Mouse (Mus musculus) cerebellum, postnatal 25 days (tissue): ENCODE results near the gene Tada2a.

Source experiments
- DNase-seq, 2 experiments: peaks; one replicate each; pipeline ENCODE4 v3.0.0; 2021; ENCODE audit warnings: mixed read lengths in 2 of 2

Tada2a gene

DNA sequence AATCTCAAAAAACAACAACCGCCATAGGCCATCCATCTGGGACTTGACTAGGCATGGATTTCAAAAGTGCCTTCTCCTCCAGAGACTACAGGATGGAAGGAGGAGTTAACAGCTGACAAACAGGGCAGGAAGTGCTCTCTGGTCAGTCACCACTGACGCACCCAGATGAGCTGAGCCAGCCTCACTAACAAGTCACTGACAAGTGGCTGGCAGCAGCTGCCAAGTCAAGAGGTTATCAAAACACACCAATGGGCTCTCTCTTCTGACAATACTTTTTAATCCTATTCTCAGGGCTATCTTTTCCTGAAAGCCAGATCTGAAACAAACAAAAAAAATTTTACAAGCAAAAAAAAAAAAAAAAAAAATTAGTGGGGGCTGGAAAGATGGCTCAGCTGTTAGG lies 66.6 kb downstream of the Tada2a start:
- DNase-seq: no peak

DNA sequence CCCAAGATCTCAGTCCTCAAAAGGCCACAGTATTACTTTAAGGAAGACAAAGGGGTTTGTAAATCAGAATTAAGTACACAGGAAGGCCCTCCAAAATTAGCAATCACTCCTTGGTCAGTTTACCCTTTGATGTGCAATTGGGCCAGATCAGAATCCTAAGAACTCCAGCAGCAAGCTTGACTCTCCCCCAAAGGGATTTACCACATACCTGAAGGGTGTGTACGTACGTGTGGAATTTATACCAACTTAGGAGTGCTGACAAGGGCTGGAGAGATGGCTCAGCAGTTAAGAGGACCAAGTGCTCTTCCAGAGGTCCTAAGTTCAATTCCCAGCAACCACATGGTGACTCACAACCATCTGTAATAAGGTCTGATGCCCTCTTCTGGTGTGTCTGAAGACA lies 67.5 kb downstream of the Tada2a start:
- DNase-seq: no peak

DNA sequence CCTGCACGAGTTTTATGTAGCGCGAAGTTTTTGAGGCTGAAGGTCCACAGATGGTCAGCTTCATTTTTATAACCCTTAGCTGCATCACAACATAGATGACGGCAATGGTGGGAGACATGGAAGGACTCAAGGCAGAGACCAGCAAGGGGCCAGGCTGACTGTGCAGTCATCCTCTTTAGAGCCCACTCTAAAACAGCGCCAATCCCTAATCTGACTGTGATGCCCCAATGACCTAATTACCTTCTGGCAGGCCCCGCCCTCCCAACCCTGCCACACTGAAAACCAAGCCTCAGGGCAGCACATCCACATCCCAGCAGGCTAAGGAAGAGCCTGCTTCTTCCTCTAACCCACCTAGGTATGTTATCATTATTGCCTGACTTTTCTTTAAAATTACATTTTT lies 68.8 kb downstream of the Tada2a start:
- no peak for DNase-seq

DNA sequence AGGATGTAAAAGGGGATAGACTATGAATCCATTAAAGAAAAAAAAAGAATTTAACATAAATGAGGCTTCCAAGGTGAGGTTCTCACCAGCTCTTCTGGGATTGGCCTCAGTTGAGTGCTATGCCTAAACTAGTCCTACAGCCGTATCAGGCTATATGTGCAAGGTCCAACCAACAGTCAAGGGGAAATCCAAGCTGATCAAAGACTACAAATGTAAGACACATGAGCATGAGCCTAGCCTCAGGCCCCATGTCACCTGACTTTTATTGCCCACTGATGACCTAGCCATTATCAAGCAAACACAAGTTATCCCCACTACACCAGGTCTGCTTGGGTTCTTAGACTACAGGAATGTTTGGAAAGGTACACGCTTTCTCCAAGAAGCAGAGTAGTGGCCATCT lies 69.6 kb downstream of the Tada2a start:
- no peak for DNase-seq

DNA sequence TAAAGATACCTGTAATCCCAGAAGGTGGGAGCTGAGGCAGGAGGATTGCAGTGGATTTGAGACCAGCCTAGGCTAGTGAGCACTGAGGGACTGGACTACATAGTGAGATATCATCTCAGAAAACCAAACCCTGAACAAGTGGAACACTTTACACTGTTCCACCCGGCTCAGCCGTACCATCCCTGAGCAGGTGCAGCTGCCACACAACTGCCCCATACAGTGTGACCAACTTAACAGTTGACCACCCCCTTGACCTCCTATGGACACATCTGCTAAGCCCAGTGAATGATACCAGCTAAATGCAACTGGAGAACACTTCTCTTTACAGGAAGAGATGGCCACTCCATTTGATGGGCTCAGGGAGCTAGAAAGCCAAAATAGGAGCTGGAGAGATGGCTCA lies 72.0 kb downstream of the Tada2a start:
- DNase-seq: no peak

DNA sequence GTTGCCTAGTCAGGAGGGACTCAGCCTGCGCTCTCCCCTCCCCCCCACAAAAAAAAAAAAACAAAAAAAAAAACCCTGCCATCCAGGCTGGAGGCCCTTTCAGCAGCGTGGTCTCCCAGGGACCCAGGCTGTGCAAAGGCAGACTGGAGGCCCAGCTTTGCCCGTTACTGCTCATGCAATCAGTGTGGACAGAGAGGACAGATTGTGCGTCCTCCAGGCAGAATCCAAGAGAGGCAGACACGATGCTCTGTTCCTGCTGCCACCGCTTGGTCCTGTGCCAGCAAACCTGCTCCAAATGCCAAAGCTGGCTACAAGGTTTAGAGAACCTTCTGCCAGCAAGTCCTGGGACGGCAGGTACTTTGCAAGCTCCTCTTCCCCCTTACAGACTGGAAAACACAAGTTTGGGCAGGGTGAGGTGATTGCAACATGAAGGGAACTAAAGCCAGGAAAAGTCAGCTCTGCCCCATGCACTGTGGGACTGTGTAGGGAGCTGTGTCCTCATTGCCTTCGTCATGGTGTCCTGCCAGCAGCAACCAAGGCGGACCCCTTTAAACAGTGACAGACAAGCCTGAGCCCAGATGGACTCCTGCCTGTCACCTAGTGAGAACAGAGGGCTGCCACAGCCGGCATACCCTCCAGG lies 75.8 kb downstream of the Tada2a start:
- peak; percentile 95 to 98 for DNase-seq

DNA sequence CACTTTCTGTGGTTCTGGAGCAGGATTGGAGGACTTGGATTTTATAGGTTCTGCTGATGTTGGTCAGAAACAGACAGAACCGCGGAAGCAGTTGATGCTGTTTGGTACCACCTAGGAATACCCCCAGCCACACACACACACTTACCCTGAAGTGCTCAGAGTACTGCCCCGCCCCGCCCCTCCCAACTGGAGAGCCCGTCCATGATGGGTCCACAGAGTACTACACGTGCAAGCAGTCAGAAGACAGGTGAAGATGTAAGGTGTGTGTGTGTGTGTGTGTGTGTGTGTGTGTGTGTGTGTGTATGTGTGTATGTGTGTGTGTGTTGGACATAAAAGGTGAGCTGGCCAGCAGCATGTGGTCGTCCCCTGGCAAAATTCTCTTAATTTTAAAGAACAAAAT lies 76.3 kb downstream of the Tada2a start:
- no peak for DNase-seq

DNA sequence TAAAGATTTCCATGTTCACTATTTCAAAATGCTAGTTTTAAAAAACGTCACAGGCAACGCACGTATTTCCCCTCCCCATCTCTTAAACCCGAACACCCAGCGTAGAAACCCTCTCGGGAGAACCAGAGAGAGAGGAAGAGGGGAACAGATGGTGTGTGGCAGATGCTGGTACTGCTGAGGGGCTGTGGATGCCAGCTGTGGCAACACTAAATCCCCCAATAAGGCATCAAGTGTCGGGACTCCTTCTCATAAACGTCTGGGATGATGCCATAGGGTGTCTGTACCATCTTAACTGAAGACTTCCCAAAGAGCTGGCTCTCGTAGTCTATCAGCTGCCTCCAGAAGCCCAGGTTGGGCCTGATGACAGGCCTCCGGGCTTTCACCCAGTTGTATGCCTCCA lies 81.0 kb downstream of the Tada2a start:
- DNase-seq: no peak

DNA sequence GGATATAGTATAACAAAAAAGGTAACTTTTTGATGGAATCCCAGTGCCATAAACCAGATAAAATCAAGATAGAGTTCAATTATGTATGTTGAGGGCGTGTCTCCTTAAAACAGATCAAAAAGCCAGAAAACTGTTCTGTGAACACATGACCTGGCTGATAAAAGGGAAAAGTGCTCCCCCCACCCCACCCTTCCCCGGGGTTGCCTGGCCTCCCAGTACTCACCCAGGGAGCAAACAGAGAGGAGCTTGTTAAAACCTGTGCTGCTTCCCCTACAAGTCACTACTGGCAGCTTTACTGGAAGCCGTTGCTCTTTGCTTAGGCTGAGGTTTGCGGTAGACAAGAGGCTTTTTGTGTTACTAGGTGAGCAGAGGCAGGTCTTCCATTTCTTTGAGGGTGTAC lies 82.1 kb downstream of the Tada2a start:
- DNase-seq: no peak

DNA sequence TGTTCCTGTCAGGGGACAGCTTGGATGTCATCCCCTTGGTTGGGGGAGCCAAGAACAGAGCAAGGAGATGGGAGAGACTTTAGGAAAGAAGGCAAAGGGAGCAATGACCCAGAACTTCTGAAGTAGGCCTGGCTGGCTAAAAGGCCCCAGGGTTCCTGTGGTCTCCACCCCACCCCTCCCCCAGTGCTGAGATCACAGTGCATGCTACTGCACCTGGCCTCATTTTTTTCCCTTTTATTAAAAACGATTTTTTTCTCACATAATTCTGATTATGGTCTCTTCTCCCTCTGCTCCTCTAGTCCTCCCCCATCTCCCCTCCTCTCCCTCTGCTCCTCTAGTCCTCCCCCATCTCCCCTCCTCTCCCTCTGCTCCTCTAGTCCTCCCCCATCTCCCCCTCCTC lies 84.4 kb downstream of the Tada2a start:
- DNase-seq: no peak

DNA sequence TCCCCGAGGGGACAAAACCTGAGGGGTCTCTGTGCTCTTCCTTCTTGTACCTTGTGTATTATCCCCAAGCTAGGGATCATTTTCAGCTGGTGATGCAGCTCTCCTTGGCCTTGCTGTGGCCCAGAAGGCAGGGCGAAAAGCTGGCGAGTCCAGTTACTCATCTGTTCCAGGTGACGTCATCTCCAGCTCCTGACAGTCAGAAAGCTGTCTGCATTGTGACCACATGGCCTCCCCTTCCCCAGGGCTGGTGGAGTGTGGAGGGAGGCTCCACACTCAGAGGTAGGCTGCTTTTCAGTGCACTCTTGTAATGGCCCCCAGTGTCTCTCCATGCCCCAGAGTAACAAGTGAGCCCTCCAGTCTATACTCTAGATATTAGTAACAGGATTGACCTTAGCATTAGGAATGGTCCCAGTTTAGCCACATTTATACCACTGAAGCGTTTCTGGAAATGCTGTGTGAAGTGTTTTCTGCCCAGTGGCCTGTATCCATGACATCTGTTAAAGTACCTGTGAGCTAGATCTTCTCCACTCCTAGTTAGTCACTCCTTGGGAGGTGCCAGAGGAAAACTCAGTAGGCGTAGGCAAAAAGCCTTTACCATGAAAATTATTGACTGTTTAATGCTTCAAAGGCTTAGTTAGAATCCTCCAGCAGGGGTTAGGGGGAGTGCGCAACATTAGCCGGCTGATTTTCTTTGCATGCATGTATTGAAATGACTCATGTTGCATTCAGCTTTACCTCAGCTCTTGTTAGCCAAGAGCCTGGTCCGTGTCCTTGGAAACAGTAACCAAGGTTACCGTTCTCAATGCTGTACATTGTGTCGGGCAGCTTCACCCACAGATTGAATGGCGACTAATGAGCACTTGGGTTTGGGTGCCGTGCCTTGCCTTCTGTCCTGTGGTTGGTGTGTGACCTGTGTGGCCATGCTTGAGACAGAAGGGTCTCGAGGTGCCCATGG lies 86.3 kb downstream of the Tada2a start:
- DNase-seq: peak in 1 of 2 experiments; percentile 30

DNA sequence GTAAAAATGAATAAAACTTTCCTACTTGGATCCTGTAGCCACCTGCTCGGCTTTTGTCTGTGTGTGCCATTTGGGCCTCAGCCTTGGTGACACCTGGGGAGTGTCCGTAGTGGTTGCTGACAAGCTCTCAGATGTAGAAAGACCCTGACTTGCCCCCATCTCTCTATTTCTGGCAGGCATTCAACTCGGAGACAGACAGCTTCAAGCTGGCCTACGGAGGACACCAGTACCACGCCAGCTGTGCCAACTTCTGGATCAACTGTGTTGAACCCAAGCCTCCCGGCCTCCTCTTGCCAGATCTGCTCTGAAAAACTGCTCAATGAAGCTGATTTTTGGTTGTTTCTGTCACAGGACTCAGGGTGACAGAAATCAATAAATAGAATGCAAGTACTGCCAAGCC lies 88.8 kb downstream of the Tada2a start:
- DNase-seq: no peak

DNA sequence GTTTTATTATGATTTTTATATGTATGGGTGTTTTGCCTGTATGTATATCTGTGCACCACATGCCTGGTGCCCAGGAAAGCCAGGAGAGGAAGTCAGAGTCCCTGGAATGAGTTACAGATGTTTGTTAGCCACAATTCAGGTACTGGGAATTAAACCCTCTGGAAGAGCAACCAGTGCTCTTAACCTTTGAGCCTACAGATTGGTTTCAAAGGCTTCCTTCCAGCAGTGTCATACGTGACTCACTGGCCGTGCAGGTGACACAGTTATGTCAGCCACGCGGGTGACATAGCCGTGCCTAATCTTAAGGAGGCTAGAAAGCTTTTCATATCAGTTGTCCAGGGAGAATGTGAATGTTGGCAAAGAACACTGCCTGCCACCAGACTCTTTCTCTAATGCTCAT lies 95.7 kb downstream of the Tada2a start:
- no peak for DNase-seq

DNA sequence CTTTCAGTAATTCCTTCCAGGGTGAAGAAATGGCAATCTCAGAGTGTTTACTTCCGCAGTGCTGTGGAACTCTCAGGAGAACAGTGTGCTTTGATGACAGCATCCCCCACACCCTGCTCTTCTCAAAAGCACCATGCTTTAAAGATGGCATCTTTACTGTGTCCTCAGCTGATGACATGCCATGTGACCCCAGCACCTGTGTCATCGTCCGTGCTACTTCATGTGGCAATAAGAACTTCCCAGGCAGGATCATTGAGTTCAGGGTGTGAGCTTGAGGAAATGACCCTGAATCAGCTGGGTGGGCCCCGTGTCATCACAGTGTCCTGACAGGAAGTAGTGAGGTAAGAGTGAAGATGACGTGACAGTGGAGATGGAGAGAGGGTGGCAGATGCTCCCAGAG lies 96.8 kb downstream of the Tada2a start:
- DNase-seq: no peak

DNA sequence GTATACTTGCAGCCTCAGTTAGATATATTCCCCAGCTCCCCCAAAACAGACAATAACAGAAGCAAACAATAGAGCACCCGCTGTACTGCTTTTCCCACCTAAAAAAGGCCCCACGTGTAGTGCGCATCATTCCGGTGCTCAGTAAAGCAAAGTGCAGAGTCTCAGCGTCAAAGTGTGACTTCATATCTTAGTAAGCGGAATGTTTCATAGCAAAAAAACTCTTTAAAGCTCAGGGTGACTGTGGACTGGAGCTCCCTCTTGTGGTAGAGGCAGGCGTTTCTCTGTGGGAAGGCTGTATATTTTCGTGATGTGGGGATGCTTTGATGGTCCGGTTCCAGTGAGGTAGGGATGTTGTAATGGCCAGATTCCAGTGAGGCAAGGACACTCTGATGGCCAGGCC lies 97.4 kb downstream of the Tada2a start:
- peak; percentile 48 to 61 for DNase-seq
